Mouse (Mus musculus) liver, embryonic 16.5 days (tissue): ENCODE results near the gene Smim22. TPM values are rescaled to one million over a fixed set of nuclear protein-coding genes. Genes with fewer than 3 reads are reported as not detected.

ENCODE experiments used
- ATAC-seq: fragments of 200-750 bp; cut with Nextera tagmentation; 2 replicates; pipeline ENCODE4 v1.8.0; 2017; ENCODE audit warnings: low read depth, mild to moderate bottlenecking, moderate number of reproducible peaks, moderate library complexity
- H3K27ac ChIP-seq: fragments of 300-500 bp; sonication (generic); 2 replicates; pipeline ENCODE4 v1.5.1; 2014; ENCODE audit warnings: mild to moderate bottlenecking, low read length
- H3K27me3 ChIP-seq: fragments of 300-500 bp; sonication (generic); 2 replicates; pipeline ENCODE4 v1.6.1; 2014; ENCODE audit warnings: low read depth, low read length, mixed read lengths; ENCODE audit not compliant: control insufficient read depth, insufficient read depth
- H3K36me3 ChIP-seq: fragments of 300-500 bp; sonication (generic); 2 replicates; pipeline ENCODE4 v1.6.1; 2014; ENCODE audit warnings: mild to moderate bottlenecking; ENCODE audit not compliant: control insufficient read depth, insufficient read depth
- H3K4me1 ChIP-seq: fragments of 300-500 bp; sonication (generic); 2 replicates; pipeline ENCODE4 v1.6.1; 2014; ENCODE audit warnings: low read depth, low read length, mixed read lengths; ENCODE audit not compliant: control insufficient read depth
- H3K4me2 ChIP-seq: fragments of 300-500 bp; sonication (generic); 2 replicates; pipeline ENCODE4 v1.6.1; 2014; ENCODE audit warnings: low read depth, low read length, mixed read lengths
- H3K4me3 ChIP-seq: fragments of 300-500 bp; sonication (generic); 2 replicates; pipeline ENCODE4 v1.5.1; 2014; ENCODE audit warnings: low read depth, mild to moderate bottlenecking, low read length
- H3K9ac ChIP-seq: fragments of 300-500 bp; sonication (generic); 2 replicates; pipeline ENCODE4 v1.6.1; 2014; ENCODE audit warnings: low read depth, low read length
- H3K9me3 ChIP-seq: fragments of 300-500 bp; sonication (generic); replicated peaks from 2 replicates; pipeline ENCODE4 v1.6.1; 2016; ENCODE audit warnings: low read length; ENCODE audit not compliant: control insufficient read depth
- WGBS: fragments of 180-500 bp; shearing (Covaris S2); extraction: QIAGEN DNeasy Blood & Tissue Kit; methylation state at CpG from one replicate; pipeline ENCODE4 v1.1.7; 2014; ENCODE audit not compliant: insufficient replicate concordance; 5-methylcytosine and 5-hydroxymethylcytosine counted together
- polyA plus RNA-seq: library from polyadenylated mRNA; unstranded; fragments of >200 nt; fragmentation: Nextera tagmentation; extraction: Ambion mirVana; gene quantifications from 2 replicates; pipeline ENCODE4 v1.2.1, GENCODE M21; 2015

The Smim22 gene
- polyA plus RNA-seq, 1 experiment from 2014 or later, result 9.0 TPM

- H3K27me3 ChIP-seq, result no peaks in the 10 kb centered on the region
- H3K36me3 ChIP-seq, result no peaks in the 10 kb centered on the region
- H3K27ac ChIP-seq, result no peak overlapping the region
- no peaks in the 10 kb centered on the region for H3K9me3 ChIP-seq
- H3K4me2 ChIP-seq, result no peak overlapping the region
- peaks cover 3% of the 10 kb centered on the region for H3K4me1 ChIP-seq
- WGBS, result 34% methylated on average over 5 of the region's 5 CpGs
- no peak overlapping the region for H3K9ac ChIP-seq
- H3K4me3 ChIP-seq, result no peak overlapping the region
- 0 out of 2 replicates have a peak, but pooled peaks have one; percentile 22 for ATAC-seq
These were observed 37.8 kb upstream of the Smim22 start for GRCm38 (mm10) chr16:4969055-4969843.

- Histone ChIP-seq H3K9ac (no peak overlapping the region), H3K27ac (no peak overlapping the region), H3K9me3 (no peaks in the 10 kb centered on the region), H3K4me3 (no peak overlapping the region), H3K4me1 (peaks cover 3% of the 10 kb centered on the region; the same call in 1 of the 2 replicates), H3K27me3 (no peaks in the 10 kb centered on the region), H3K4me2 (no peak overlapping the region), H3K36me3 (no peaks in the 10 kb centered on the region)
- no peak for ATAC-seq
- 32% methylated on average over 4 of the region's 4 CpGs for WGBS
These were observed 35.5 kb upstream of the Smim22 start for GRCm38 (mm10) chr16:4971626-4972025.

- no peak overlapping the region for H3K4me2 ChIP-seq
- H3K27me3 ChIP-seq, result no peaks in the 10 kb centered on the region
- H3K36me3 ChIP-seq, result no peaks in the 10 kb centered on the region
- H3K4me1 ChIP-seq, result peaks cover 3% of the 10 kb centered on the region; the same call in 1 of the 2 replicates
- no peak overlapping the region for H3K4me3 ChIP-seq
- ATAC-seq, result no peak
- no peak overlapping the region for H3K27ac ChIP-seq
- H3K9me3 ChIP-seq, result no peaks in the 10 kb centered on the region
- 79% methylated on average over 5 of the region's 5 CpGs for WGBS
- no peak overlapping the region for H3K9ac ChIP-seq
These were observed 32.6 kb upstream of the Smim22 start for GRCm38 (mm10) chr16:4974521-4974920.

GRCm38 (mm10) chr16:4976180-4976579 lies 30.9 kb upstream of the Smim22 start:
- ATAC-seq, result no peak
- Histone ChIP-seq H3K27me3 (no peaks in the 10 kb centered on the region), H3K4me3 (no peak overlapping the region), H3K27ac (no peak overlapping the region), H3K9me3 (no peaks in the 10 kb centered on the region), H3K9ac (no peak overlapping the region), H3K4me2 (no peak overlapping the region), H3K36me3 (no peaks in the 10 kb centered on the region), H3K4me1 (peaks cover 3% of the 10 kb centered on the region; the same call in 1 of the 2 replicates)
- 54% methylated on average over 2 of the region's 2 CpGs for WGBS

GRCm38 (mm10) chr16:4978275-4979051 lies 28.6 kb upstream of the Smim22 start:
- no peaks in the 10 kb centered on the region; the same call in 1 of the 2 replicates for H3K4me1 ChIP-seq
- no peaks in the 10 kb centered on the region for H3K36me3 ChIP-seq
- no peaks in the 10 kb centered on the region for H3K9me3 ChIP-seq
- no peak overlapping the region for H3K4me3 ChIP-seq
- 35% methylated on average over 5 of the region's 5 CpGs for WGBS
- no peaks in the 10 kb centered on the region for H3K27me3 ChIP-seq
- ATAC-seq, result peak; percentile 45; the same call in 1 of the 2 replicates
- no peak overlapping the region for H3K27ac ChIP-seq
- H3K4me2 ChIP-seq, result no peak overlapping the region
- no peak overlapping the region for H3K9ac ChIP-seq

- no peaks in the 10 kb centered on the region for H3K36me3 ChIP-seq
- WGBS, result 51% methylated on average over 4 of the region's 4 CpGs
- ATAC-seq, result peak; percentile 63
- no peaks in the 10 kb centered on the region; the same call in 1 of the 2 replicates for H3K4me1 ChIP-seq
- no peaks in the 10 kb centered on the region for H3K27me3 ChIP-seq
- H3K9ac ChIP-seq, result no peak overlapping the region
- H3K27ac ChIP-seq, result no peak overlapping the region
- H3K4me3 ChIP-seq, result no peak overlapping the region
- no peak overlapping the region for H3K4me2 ChIP-seq
- H3K9me3 ChIP-seq, result no peaks in the 10 kb centered on the region
These were observed 27.2 kb upstream of the Smim22 start for GRCm38 (mm10) chr16:4979755-4980380.

GRCm38 (mm10) chr16:4984717-4985116 lies 22.4 kb upstream of the Smim22 start:
- H3K9ac ChIP-seq, result no peak overlapping the region
- H3K4me3 ChIP-seq, result no peak overlapping the region
- no peaks in the 10 kb centered on the region for H3K36me3 ChIP-seq
- no peaks in the 10 kb centered on the region for H3K27me3 ChIP-seq
- 78% methylated on average over 12 of the region's 12 CpGs for WGBS
- H3K4me1 ChIP-seq, result no peaks in the 10 kb centered on the region
- no peak overlapping the region for H3K4me2 ChIP-seq
- ATAC-seq, result no peak
- H3K9me3 ChIP-seq, result no peaks in the 10 kb centered on the region
- no peak overlapping the region for H3K27ac ChIP-seq

GRCm38 (mm10) chr16:4993276-4993675 lies 13.8 kb upstream of the Smim22 start:
- H3K27ac ChIP-seq, result no peak overlapping the region
- no peak for ATAC-seq

More at GRCm38 (mm10) chr16:4993276-4993675, 13.8 kb upstream of the Smim22 start:
- no peak overlapping the region for H3K9ac ChIP-seq
- no peaks in the 10 kb centered on the region for H3K9me3 ChIP-seq
- no peaks in the 10 kb centered on the region for H3K4me1 ChIP-seq
- 65% methylated on average over 4 of the region's 4 CpGs for WGBS
- no peaks in the 10 kb centered on the region for H3K36me3 ChIP-seq
- no peaks in the 10 kb centered on the region for H3K27me3 ChIP-seq
- no peak overlapping the region for H3K4me3 ChIP-seq
- no peak overlapping the region for H3K4me2 ChIP-seq
